Mouse (Mus musculus) MEL (cell line): ENCODE results near the gene Pigq.

ENCODE experiments used
- CTCF ChIP-seq, 3 experiments: IDR thresholded peaks in 2 of 3; conservative IDR thresholded peaks in 1 of 3; 2 replicates each; pipeline ENCODE4 v1.5.1; 2011 to 2012; ENCODE audit warnings: low read length in 3 of 3, low read depth in 2 of 3, mild to moderate bottlenecking in 2 of 3, improper control_type of control experiment in 1 of 3, inconsistent platforms in 1 of 3, mixed read lengths in 1 of 3, moderate library complexity in 1 of 3; ENCODE audit not compliant: control insufficient read depth in 1 of 3, insufficient read depth in 1 of 3, poor library complexity in 1 of 3, severe bottlenecking in 1 of 3
- JUND ChIP-seq: IDR thresholded peaks from 2 replicates; pipeline ENCODE4 v1.6.1; 2011; ENCODE audit warnings: low read depth, mild to moderate bottlenecking, improper control_type of control experiment, low read length
- MAFK ChIP-seq: IDR thresholded peaks from 2 replicates; pipeline ENCODE4 v1.6.1; 2011; ENCODE audit warnings: low read depth, mild to moderate bottlenecking, low read length, improper control_type of control experiment, borderline replicate concordance
- NRF1 ChIP-seq: IDR thresholded peaks from 2 replicates; pipeline ENCODE4 v1.6.1; 2014; ENCODE audit warnings: low read depth, mild to moderate bottlenecking, inconsistent platforms, low read length, improper control_type of control experiment, moderate library complexity; ENCODE audit not compliant: poor library complexity, insufficient read depth, severe bottlenecking
- TAL1 ChIP-seq: IDR thresholded peaks from 2 replicates; pipeline ENCODE4 v1.6.1; 2012; ENCODE audit warnings: mild to moderate bottlenecking, inconsistent platforms, low read length, moderate library complexity, mixed read lengths
- USF1 ChIP-seq: IDR thresholded peaks from 2 replicates; pipeline ENCODE4 v1.6.1; 2014; ENCODE audit warnings: low read depth, mild to moderate bottlenecking, inconsistent platforms, low read length, improper control_type of control experiment, moderate library complexity
- ZC3H11A ChIP-seq: IDR thresholded peaks from 2 replicates; pipeline ENCODE4 v1.6.1; 2012; ENCODE audit warnings: low read depth, mild to moderate bottlenecking, inconsistent platforms, low read length, improper control_type of control experiment

DNA sequence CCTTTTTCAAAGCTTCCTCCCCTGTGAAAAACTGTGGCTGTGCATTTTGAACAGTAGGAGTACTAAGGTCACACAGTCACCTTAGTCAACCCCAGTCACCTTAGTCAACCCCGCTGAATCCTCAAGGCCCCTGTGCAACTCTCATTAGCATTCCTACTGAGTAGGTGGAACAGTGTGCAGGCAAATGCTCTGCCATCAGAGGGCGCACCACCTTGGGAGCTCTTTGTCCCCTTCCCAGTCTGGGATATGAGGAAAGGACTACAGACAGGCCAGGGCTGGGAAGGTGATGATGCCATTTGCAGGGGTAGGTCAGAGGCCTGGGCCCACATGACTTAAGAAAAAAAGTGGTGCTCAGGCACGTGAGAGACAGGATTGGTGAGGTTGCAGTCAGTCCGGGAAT lies 65.5 kb downstream of the Pigq start:
- TF ChIP-seq JUND (no peak), ZC3H11A (no peak), CTCF (IDR thresholded peaks at IDR 0.05 in 2 of 3, conservative IDR thresholded peaks at IDR 0.05 in 1 of 3; ENCODE audit: control insufficient read depth in 1 of 3, insufficient read depth in 1 of 3, low read depth in 2 of 3, low read length in 3 of 3, poor library complexity in 1 of 3, severe bottlenecking in 1 of 3) (peak; percentile 59 to 67 (median 64)), USF1 (no peak), NRF1 (no peak), MAFK (no peak), TAL1 (no peak)
